Mouse (Mus musculus) heart, adult 2 months (tissue): ENCODE results near the gene Ktn1.

Experiments used
- CTCF ChIP-seq: fragments of 200-600 bp; IDR thresholded peaks from 2 replicates; pipeline ENCODE4 v1.8.1; 2022; ENCODE audit warnings: antibody characterized with exemption, mild to moderate bottlenecking, moderate library complexity
- EP300 ChIP-seq: fragments of 200-500 bp; IDR thresholded peaks from 2 replicates; pipeline ENCODE4 v1.6.1; 2011; ENCODE audit warnings: low read depth, low read length, control low read depth; ENCODE audit not compliant: insufficient read depth
- POLR2A ChIP-seq: fragments of 200-500 bp; IDR thresholded peaks from 2 replicates; pipeline ENCODE4 v1.6.1; 2011; ENCODE audit warnings: mild to moderate bottlenecking, low read depth, low read length, control low read depth; ENCODE audit not compliant: insufficient read depth

DNA sequence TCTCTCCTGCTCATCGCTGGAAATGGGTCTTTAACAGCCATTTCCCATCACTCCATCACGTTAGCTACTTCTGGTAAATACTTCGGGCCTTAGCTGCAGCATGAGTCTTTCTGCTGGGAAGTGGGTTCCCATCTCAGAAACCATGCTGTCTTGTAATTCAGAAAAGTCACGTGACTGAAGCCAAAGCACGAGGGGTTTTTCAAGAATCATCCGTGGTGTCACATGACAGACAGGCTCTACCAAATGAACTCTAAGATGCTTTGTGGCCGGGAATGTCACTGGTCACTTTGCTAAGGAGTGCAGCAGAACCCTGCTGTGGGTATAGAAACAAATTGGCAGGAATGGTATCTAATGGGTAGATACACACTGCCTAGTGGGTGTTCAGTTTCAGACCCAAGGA lies 2.6 kb upstream of the Ktn1 start:
- TF ChIP-seq CTCF (no peak), POLR2A (no peak), EP300 (no peak)
